Comparison of ENCODE assay signal across 14 mouse cellular contexts in genomic region chr17:78266271-78266670, GRCm38 (mm10).
"Had no signal": no experiment of that assay in that cellular context is flagged by ENCODE, and none has a peak within 500 bp of the region (broad histone marks: within the 10 kb centered on the region; RNA-seq: fewer than 3 reads in every experiment).

No protein-coding gene starts in this region.

- ATAC-seq: intestine, embryonic 16.5 days had no signal

- DNase-seq: lung, embryonic 14.5 days; lung, postnatal 10 days; retina, postnatal 1 day; right cerebral cortex, postnatal 4 days; thymus, postnatal 4 days had no signal

- H3K4me3 ChIP-seq: limb, embryonic 10.5 days; megakaryocyte, embryonic 14.5 days; midbrain, embryonic 15.5 days; neural tube, embryonic 12.5 days; stomach, embryonic 15.5 days had no signal

- H3K9ac ChIP-seq: lung, embryonic 14.5 days; midbrain, embryonic 15.5 days; neural tube, embryonic 12.5 days; stomach, embryonic 15.5 days had no signal

- H3K4me2 ChIP-seq: liver, embryonic 11.5 days; lung, embryonic 14.5 days; midbrain, embryonic 11.5 days; midbrain, embryonic 15.5 days; neural tube, embryonic 12.5 days; stomach, embryonic 15.5 days had no signal

- H3K9me3 ChIP-seq: limb, embryonic 10.5 days; megakaryocyte, embryonic 14.5 days; midbrain, embryonic 15.5 days; neural tube, embryonic 12.5 days; stomach, embryonic 15.5 days had no signal

- H3K27ac ChIP-seq: limb, embryonic 10.5 days; macrophage; midbrain, embryonic 15.5 days; neural tube, embryonic 12.5 days; stomach, embryonic 15.5 days had no signal

- H3K27me3 ChIP-seq: megakaryocyte, embryonic 14.5 days; midbrain, embryonic 15.5 days; neural tube, embryonic 12.5 days; stomach, embryonic 15.5 days had no signal

- H3K36me3 ChIP-seq: limb, embryonic 10.5 days; midbrain, embryonic 15.5 days; neural tube, embryonic 12.5 days; stomach, embryonic 15.5 days had no signal
